Mouse (Mus musculus) CD4-positive naive resting alpha-beta T cell, adult 57 days (primary cell): Measurements from ENCODE around the gene Hist1h1b. TPM values are rescaled to one million over a fixed set of nuclear protein-coding genes. Genes with fewer than 3 reads are reported as not detected.

Experiments used
- total RNA-seq: library from RNA; stranded (reverse); gene quantifications from one replicate; pipeline ENCODE4 v1.2.4, GENCODE M21; 2023

Hist1h1b gene
- 9.5 TPM for total RNA-seq

DNA sequence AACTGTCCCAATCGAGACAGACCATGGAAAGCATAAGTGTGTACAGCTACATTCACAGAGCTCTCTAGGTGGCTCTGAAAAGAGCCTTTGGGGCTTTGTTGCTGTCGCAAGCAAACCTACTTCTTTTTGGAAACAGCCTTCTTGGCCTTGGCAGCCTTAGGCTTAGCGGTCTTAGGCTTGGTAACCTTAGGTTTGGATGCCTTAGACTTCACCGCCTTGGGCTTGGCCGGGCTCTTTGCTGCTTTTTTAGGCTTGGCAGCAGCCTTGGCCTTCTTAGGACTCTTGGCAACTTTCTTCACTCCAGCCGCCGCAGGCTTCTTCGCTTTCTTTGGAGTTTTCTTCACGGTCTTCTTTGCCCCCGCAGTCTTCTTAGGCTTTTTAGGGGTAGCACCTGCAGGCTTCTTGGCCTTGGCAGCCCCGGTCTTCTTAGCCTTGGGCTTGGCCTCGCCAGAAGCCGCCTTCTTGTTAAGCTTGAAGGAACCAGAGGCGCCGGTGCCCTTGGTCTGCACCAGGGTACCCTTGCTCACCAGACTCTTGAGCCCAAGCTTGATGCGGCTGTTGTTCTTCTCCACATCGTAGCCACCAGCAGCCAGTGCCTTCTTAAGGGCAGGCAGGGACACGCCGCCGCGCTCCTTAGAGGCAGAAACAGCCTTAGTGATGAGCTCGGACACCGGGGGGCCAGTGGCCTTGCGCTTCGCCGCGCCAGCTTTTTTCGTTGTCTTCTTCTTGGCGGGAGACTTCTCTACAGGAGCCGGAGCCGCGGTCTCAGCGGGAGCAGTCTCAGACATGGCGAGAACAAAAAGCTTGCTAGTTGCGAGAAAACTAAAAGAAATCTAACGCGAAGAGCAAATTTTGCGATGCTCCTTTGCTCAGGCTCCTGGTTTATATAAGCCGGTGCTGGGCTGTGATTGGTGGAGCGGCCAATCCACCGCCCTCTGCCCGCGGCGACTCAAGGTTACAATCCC lies at the start of gene Hist1h1b:
Hist1h1b (minus strand) TSS at position 859 of the 965 bp plus-strand sequence.

DNA sequence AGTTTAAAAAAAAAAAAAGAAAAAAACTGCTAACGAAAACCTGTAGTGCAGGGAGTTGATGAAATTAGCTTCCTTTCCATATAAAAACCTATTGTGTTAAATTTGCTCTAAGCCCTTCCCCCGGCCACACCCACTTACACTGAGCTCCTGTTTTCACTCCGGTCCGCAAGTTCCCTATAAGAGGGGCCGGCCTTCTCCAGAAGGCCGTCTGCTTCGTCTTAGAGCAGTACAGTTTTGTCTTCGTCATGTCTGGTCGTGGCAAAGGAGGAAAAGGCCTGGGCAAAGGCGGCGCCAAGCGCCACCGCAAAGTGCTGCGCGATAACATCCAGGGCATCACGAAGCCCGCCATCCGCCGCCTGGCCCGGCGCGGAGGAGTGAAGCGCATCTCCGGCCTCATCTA lies 31.1 kb upstream of the Hist1h1b start, which contains the start of gene Hist1h4m:
Hist1h4m (plus strand) TSS at position 208 of the 400 bp plus-strand sequence.

DNA sequence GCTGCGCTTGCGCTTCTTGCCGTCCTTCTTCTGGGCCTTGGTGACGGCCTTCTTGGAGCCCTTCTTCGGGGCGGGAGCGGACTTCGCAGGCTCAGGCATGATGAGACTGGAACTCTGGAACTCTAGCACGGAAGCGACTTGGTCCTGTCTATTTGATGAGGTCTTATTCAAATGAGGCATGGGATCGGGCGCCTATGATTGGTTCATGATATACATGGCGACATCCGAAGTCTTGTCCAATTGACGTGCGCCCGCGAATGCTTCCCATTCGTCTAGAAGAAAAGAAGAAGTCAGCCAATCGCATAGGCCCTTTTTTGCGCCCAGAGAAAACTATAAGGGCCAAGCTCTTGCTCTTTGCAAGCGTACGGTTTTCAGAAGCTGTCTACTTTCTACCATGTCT lies 29.6 kb upstream of the Hist1h1b start, which contains the start of the genes Hist1h2bq and Hist1h2ao:
Hist1h2bq (minus strand) TSS at position 125 of the 400 bp plus-strand sequence.
Hist1h2ao (plus strand) TSS at position 393 of the 400 bp plus-strand sequence.

DNA sequence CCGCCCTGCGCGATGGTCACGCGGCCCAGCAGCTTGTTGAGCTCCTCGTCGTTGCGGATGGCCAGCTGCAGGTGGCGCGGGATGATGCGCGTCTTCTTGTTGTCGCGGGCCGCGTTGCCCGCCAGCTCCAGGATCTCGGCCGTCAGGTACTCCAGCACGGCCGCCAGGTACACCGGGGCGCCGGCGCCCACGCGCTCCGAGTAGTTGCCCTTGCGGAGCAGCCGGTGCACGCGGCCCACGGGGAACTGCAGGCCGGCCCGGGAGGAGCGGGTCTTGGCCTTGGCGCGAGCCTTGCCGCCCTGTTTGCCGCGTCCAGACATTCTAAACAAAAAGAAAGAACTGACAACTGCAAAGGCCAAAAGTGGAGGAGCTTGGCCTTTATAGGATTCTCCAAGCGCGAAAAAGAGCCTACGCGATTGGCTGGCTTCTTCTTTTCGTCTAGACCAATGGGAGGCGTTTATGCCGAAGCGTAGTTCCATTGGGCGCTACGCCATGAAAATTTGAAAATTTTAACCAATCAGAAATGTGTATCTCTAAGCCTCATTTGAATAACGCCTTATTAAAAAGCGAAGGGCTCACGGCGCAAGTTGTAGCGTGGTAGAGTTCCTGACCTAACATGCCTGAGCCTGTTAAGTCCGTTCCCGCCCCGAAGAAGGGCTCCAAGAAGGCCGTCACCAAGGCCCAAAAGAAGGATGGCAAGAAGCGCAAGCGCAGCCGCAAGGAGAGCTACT lies 6.6 kb upstream of the Hist1h1b start, which contains the start of the genes Hist1h2an and Hist1h2bp:
Hist1h2an (minus strand) TSS at position 320 of the 731 bp plus-strand sequence.
Hist1h2bp (plus strand) TSS at position 563 of the 731 bp plus-strand sequence.

DNA sequence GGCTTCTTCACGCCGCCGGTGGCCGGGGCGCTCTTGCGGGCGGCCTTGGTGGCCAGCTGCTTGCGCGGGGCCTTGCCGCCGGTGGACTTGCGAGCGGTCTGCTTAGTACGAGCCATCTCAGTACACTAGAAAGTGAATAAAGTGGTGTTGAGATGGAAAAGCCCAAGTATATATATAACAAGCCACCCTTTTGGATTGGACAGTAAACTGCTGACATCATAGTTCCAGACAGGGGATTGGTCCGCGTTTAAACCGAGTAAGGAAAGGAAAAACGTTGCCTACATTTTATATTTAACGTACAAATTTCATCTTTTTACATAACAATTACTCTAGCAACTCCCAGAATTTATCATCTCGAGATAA lies 2.8 kb upstream of the Hist1h1b start, which contains the start of gene Hist1h3i:
Hist1h3i (minus strand) TSS at position 116 of the 363 bp plus-strand sequence.

DNA sequence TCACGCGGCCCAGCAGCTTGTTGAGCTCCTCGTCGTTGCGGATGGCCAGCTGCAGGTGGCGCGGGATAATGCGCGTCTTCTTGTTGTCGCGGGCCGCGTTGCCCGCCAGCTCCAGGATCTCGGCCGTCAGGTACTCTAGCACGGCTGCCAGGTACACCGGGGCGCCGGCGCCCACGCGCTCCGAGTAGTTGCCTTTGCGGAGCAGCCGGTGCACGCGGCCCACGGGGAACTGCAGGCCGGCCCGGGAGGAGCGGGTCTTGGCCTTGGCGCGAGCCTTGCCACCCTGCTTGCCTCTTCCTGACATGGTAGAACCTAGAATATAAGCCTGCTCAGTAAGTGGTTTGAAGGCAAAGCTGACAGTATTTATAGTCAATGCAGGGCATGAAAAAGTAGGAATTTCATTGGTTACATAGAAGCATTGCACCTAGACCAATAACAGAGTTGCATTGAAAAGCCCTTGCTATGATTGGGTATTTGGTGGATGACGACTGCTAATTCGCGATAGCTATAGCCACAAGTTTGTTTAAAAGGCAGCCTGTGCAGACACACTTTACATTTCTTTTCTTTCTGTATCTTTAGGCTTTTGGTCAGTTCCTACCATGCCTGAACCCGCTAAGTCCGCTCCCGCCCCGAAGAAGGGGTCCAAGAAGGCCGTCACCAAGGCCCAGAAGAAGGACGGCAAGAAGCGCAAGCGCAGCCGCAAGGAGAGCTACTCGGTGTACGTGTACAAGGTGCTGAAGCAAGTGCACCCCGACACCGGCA lies 26.7 kb downstream of the Hist1h1b start, which contains the start of the genes Hist1h2ak and Hist1h2bn:
Hist1h2ak (minus strand) TSS at position 304 of the 762 bp plus-strand sequence.
Hist1h2bn (plus strand) TSS at position 600 of the 762 bp plus-strand sequence.

DNA sequence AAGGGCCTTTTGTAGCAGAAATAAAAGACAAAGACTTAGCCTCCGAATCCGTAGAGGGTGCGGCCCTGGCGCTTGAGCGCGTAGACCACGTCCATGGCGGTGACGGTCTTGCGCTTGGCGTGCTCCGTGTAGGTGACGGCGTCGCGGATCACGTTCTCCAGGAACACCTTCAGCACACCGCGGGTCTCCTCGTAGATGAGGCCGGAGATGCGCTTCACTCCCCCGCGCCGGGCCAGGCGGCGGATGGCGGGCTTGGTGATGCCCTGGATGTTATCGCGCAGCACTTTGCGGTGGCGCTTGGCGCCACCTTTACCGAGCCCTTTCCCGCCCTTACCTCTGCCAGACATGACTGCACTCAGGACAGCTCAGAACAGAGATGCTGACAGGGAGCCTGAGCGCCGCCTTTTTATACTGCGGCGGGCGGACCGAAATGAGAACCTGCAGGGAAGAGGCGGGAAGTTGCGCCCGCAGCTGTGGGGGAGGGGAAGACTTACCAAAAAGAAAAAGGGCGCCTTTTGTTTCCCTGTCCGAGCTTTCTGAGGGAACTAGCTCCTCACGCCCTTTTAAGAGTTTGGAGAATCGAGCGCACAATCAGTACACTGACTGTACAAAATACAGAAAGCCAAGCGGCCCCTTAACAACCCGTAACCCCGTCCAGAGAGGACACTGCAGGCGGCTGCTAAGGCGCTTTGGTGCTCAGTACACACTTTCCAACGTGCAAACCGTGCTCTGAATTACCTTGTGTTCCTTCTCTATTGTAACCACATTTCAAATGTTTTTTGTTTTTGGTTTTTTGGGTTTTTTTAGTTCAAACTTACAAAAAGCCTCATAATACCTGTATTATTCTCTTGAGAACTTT lies 30.0 kb downstream of the Hist1h1b start, which contains the start of gene Hist1h4k:
Hist1h4k (minus strand) TSS at position 347 of the 859 bp plus-strand sequence.

DNA sequence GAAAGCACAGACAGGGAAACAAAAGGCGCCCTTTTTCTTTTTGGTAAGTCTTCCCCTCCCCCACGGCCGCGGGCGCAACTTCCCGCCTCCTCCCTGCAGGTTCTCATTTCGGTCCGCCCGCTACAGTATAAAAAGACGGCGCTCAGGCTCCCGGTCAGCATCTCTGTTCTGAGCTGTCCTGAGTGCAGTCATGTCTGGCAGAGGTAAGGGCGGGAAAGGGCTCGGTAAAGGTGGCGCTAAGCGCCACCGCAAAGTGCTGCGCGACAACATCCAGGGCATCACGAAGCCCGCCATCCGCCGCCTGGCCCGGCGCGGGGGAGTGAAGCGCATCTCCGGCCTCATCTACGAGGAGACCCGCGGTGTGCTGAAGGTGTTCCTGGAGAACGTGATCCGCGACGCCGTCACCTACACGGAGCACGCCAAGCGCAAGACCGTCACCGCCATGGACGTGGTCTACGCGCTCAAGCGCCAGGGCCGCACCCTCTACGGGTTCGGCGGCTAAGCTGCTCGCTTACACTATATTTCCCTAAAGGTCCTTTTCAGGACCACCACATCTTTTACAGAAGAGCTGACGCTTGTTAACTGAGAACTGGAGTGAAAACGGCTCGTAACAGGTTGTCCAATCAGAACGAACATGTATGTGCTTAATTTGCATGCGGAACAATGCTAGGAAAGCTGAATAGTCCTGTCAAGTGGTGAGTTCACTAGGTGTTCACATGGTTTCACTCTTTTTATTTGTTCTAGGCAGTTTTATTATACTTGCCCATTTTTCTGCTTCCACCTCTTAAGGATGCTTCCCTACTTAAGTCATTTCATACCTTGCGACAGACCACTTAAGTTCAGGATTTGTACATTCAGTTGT lies 45.3 kb downstream of the Hist1h1b start, which contains the start of gene Hist1h4j:
Hist1h4j (plus strand) TSS at position 159 of the 862 bp plus-strand sequence.

Other genes starting within 250 kb of the Hist1h1b start
- gene Zkscan8, start 249.5 kb downstream of the Hist1h1b start, total RNA-seq: 9.6 TPM
- gene Olfr1366, start 237.8 kb downstream of the Hist1h1b start, total RNA-seq: not detected
- not detected for gene Olfr1535, start 220.7 kb downstream of the Hist1h1b start, total RNA-seq
- gene Olfr1364, start 198.9 kb downstream of the Hist1h1b start, total RNA-seq: not detected
- not detected for gene Olfr1362, start 166.6 kb downstream of the Hist1h1b start, total RNA-seq
- gene Olfr11, start 138.1 kb downstream of the Hist1h1b start, total RNA-seq: not detected
- not detected for gene Olfr1361, start 117.2 kb downstream of the Hist1h1b start, total RNA-seq
- gene Olfr1360, start 103.2 kb downstream of the Hist1h1b start, total RNA-seq: not detected
- not detected for gene Olfr1359, start 82.5 kb downstream of the Hist1h1b start, total RNA-seq
- 28.4 TPM for gene Hist1h2bl, start 64.5 kb downstream of the Hist1h1b start, total RNA-seq
- gene Hist1h2ai, start 64.2 kb downstream of the Hist1h1b start, total RNA-seq: 48.8 TPM
- 99.8 TPM for gene Hist1h3h, start 63.0 kb downstream of the Hist1h1b start, total RNA-seq
- gene Hist1h2bm, start 58.6 kb downstream of the Hist1h1b start, total RNA-seq: 6.3 TPM
- 11.9 TPM for gene Hist1h4j, start 45.6 kb downstream of the Hist1h1b start, total RNA-seq
- gene Hist1h4k, start 30.1 kb downstream of the Hist1h1b start, total RNA-seq: 339 TPM
- gene Hist1h2ak, start 26.8 kb downstream of the Hist1h1b start, total RNA-seq: 38.7 TPM
- 75.5 TPM for gene Hist1h2bn, start 26.5 kb downstream of the Hist1h1b start, total RNA-seq
- 110 TPM for gene Hist1h3i, start 2.7 kb upstream of the Hist1h1b start, total RNA-seq
- gene Hist1h2an, start 6.6 kb upstream of the Hist1h1b start, total RNA-seq: 5.2 TPM
- gene Hist1h2bp, start 6.8 kb upstream of the Hist1h1b start, total RNA-seq: 22.1 TPM
- gene Hist1h2bq, start 29.6 kb upstream of the Hist1h1b start, total RNA-seq: 49.3 TPM
- gene Hist1h2ao, start 29.8 kb upstream of the Hist1h1b start, total RNA-seq: 110 TPM
- gene Hist1h4m, start 31.1 kb upstream of the Hist1h1b start, total RNA-seq: 248 TPM
- 35.4 TPM for gene Hist1h4n, start 51.6 kb upstream of the Hist1h1b start, total RNA-seq
- 30.3 TPM for gene Hist1h2ap, start 52.9 kb upstream of the Hist1h1b start, total RNA-seq
- gene Hist1h2br, start 53.1 kb upstream of the Hist1h1b start, total RNA-seq: 48.4 TPM
- gene Zfp184, start 164.5 kb upstream of the Hist1h1b start, total RNA-seq: 0.71 TPM
- not detected for gene Pom121l2, start 200.6 kb upstream of the Hist1h1b start, total RNA-seq
- gene Prss16, start 229.1 kb upstream of the Hist1h1b start, total RNA-seq: 0.65 TPM